Mouse (Mus musculus) bone marrow, adult 2 months (tissue): ENCODE results near the gene Ddost.

Experiments
- CTCF ChIP-seq: fragments of 200-500 bp; IDR thresholded peaks from 2 replicates; pipeline ENCODE4 v1.5.1; 2011; ENCODE audit warnings: low read length, control low read depth; ENCODE audit not compliant: control insufficient read depth, insufficient read depth
- POLR2A ChIP-seq: fragments of 200-500 bp; IDR thresholded peaks from 2 replicates; pipeline ENCODE4 v1.6.1; 2011; ENCODE audit warnings: low read depth, mild to moderate bottlenecking, control low read depth, low read length, borderline replicate concordance; ENCODE audit not compliant: control insufficient read depth

GRCm38 (mm10) chr4:138272011-138272997 is 32.2 kb upstream of the Ddost start:
- no peak for TF ChIP-seq CTCF
- no peak for TF ChIP-seq POLR2A
